In the genomic region with DNA sequence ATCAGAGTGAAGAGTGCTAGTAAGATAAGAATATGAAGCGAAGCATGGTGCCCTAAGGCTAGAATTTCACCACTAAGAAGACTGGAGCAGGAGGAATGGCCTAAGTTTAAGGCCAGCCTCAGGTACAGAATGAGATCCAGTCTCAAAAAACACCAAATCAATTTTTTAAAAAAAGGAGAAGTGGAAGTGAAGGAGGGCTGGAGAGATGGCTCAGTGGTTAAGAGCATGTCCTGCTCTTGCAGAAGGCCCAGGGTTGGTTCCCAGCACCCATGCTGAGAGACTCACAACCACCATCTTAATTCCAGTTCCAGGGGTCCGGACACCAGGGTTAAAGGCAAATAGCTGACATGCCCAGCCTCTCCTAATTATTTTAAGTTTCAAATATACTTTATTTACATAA, we compare ENCODE assay signal across 16 mouse cellular contexts.
"Had no signal": no experiment of that assay in that cellular context is flagged by ENCODE, and none has a peak within 500 bp of the region (broad histone marks: within the 10 kb centered on the region; RNA-seq: fewer than 3 reads in every experiment).

No protein-coding gene starts in this region.

- H3K36me3 ChIP-seq: limb, embryonic 15.5 days; liver, embryonic 12.5 days; midbrain, embryonic 12.5 days; neural tube, embryonic 13.5 days had no signal

- H3K4me3 ChIP-seq: kidney, embryonic 15.5 days; left cerebral cortex, adult 2 months; limb, embryonic 15.5 days; liver, embryonic 12.5 days; midbrain, embryonic 12.5 days; neural tube, embryonic 13.5 days had no signal

- DNase-seq: kidney, adult 2 months; kidney, postnatal 14 days; lung, embryonic 14.5 days; lung, postnatal 14 days; retina, postnatal 1 day; right cerebral cortex, postnatal 25 days; thymus, adult 18-20 months; thymus, postnatal 14 days had no signal

- H3K27ac ChIP-seq: left cerebral cortex, adult 2 months; limb, embryonic 15.5 days; liver, embryonic 12.5 days; macrophage; midbrain, embryonic 12.5 days; neural tube, embryonic 13.5 days had no signal

- H3K9me3 ChIP-seq: kidney, embryonic 15.5 days; limb, embryonic 15.5 days; liver, embryonic 12.5 days; midbrain, embryonic 12.5 days; neural tube, embryonic 13.5 days had no signal

- ATAC-seq: liver, embryonic 12.5 days; midbrain, embryonic 16.5 days had no signal

- H3K4me2 ChIP-seq: kidney, embryonic 15.5 days; limb, embryonic 15.5 days; liver, embryonic 12.5 days; lung, embryonic 14.5 days; midbrain, embryonic 12.5 days; neural tube, embryonic 13.5 days had no signal

- H3K9ac ChIP-seq: kidney, embryonic 15.5 days; limb, embryonic 15.5 days; liver, embryonic 12.5 days; lung, embryonic 14.5 days; midbrain, embryonic 12.5 days; neural tube, embryonic 13.5 days had no signal

- H3K27me3 ChIP-seq: kidney, embryonic 15.5 days; limb, embryonic 15.5 days; liver, embryonic 12.5 days; midbrain, embryonic 12.5 days; neural tube, embryonic 13.5 days had no signal
